Mouse (Mus musculus) frontal cortex, postnatal 36 days (tissue): ENCODE results near the gene Oosp1.

Source experiments
- DNase-seq, 2 experiments: peaks; one replicate each; pipeline ENCODE4 v3.0.0; 2022; ENCODE audit warnings: low spot score in 2 of 2

Gene Oosp1

DNA sequence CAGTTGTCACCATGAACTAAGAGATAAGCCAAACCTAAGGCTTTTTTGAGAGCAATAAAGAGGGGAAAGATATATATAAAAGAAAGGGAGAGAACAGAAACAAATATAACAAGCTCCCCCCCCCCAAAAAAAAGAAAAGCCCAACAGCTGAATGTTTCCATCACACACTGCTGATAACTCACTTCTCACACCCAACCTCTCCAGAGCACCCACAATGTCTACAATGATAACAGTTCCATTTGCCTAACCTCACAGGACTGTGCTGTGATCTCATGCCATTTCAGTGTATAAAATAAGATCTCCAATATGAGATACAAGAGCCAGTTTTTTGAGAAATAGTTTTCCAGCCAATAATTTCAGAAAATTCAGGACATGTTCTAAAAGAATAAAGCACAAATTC is 73.0 kb downstream of the Oosp1 start:
- DNase-seq: no peak
